Mouse (Mus musculus): ENCODE measurements at regions not wholly inside any gene's neighbourhood (a gene's known extent, or its start where the extent isn't known, plus 50 kb on each side); places are given as distances from the start of the nearest gene placed in this dataset.

DNA sequence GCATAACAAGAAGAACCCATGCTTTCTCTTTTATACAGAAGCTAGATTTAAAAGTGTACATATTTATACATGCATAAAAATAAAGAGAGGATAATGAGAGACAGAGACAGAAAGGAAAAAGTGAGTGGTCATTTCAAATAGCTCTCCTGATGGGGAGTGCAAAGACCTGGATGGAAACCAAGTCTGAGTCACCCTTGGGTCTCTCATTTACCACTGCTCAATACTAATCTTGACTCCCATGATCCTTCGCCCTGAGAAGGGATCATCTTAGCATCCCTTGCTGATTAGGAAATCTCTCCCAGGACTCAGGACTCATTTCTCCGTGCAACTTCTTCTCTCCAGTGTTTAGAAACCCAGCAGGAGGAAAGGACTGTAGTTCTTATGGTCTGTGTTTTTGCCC is 386.9 kb upstream of the Dynlrb2 start:
- Histone ChIP-seq H3K27ac (no peak overlapping the region), H3K36me3 (no peaks in the 10 kb centered on the region), H3K9me3 (replicated peaks) (no peaks in the 10 kb centered on the region), H3K4me1 (peaks cover 16% of the 10 kb centered on the region), H3K4me3 (no peak overlapping the region), H3K27me3 (ENCODE audit: low read depth, poor library complexity, severe bottlenecking) (no peaks in the 10 kb centered on the region)
- 89% methylated on average over 2 of the region's 2 CpGs for WGBS
- no peak for DNase-seq (ENCODE audit: low spot score)

DNA sequence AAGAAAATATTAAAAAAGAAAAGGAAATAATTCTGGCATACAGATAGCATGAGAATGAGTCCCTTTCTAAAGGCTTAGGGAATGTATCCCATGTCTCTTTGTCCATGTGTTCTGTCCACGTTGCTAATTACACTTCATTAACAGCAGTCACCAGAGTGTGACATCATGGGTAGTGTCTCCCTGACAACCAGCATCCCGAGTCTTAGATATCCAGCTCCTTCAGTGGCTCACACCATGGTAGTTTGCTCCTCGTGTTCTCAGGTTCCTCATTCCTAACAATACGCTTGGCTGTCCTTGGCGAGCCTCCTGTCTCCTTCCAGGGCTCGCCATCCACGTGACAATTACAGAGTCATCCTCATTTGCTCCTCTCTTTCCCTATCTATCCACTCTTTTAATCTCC is 388.1 kb upstream of the Dynlrb2 start:
- Histone ChIP-seq H3K27me3 (ENCODE audit: low read depth, poor library complexity, severe bottlenecking) (no peaks in the 10 kb centered on the region), H3K9me3 (replicated peaks) (no peaks in the 10 kb centered on the region), H3K27ac (no peak overlapping the region), H3K4me1 (peaks cover 16% of the 10 kb centered on the region), H3K4me3 (no peak overlapping the region), H3K36me3 (no peaks in the 10 kb centered on the region)
- WGBS = 78% methylated on average over 7 of the region's 7 CpGs
- no peak for DNase-seq (ENCODE audit: low spot score)

DNA sequence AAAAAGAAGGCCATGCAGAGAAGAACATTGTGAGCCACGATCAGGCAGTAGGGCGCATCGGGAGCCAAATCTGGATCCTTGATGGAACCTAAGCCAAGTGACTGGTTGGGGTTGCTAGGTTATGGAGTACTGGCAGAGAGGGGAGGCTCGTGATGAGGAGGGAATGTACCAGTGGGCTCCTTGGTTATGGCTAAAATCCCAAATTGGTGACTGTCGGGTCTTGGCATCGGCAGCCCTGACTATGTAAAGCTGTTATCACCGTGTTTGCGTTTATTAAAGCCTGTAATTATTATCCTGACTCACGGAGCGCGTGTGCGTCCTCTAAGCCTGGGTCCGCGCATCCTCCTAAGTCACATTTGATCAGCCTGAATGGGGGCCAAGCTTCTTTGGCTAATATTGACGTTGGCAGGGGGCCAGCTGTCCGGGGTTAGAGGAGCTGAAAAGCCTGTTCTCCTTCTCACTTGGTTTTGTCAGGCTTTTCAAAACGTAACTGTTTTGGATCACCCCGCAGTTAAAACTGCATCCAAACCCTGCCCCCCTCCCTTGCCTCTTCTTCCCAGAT is 388.9 kb upstream of the Dynlrb2 start:
- H3K9me3 ChIP-seq (replicated peaks) = no peaks in the 10 kb centered on the region
- no peaks in the 10 kb centered on the region for H3K36me3 ChIP-seq
- DNase-seq (ENCODE audit: low spot score) = no peak
- no peaks in the 10 kb centered on the region for H3K27me3 ChIP-seq (ENCODE audit: low read depth, poor library complexity, severe bottlenecking)
- H3K4me1 ChIP-seq = peaks cover 16% of the 10 kb centered on the region
- H3K27ac ChIP-seq = no peak overlapping the region
- 86% methylated on average over 18 of the region's 18 CpGs for WGBS
- no peak overlapping the region for H3K4me3 ChIP-seq

DNA sequence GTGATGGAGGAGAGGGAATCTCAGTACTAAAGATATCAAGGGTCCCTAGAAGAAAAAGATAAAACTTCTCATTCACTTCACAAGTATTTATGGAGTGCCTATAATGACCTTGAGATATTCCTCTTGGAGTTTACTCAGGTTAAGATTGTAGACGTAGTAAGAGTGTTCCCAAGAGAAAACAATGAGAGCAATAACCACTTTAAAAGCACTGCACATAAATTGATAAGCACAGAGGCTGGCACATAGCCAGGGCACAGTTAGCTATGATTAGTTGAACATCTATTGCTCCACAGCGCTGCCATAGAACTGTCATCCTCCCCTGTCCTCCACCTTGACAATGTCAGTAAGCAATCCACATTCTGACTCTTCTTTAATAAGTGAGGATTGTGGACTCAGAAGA is 389.8 kb upstream of the Dynlrb2 start:
- 93% methylated on average over 2 of the region's 2 CpGs for WGBS
- Histone ChIP-seq H3K27ac (no peak overlapping the region), H3K36me3 (no peaks in the 10 kb centered on the region), H3K9me3 (replicated peaks) (no peaks in the 10 kb centered on the region), H3K4me3 (no peak overlapping the region), H3K27me3 (ENCODE audit: low read depth, poor library complexity, severe bottlenecking) (no peaks in the 10 kb centered on the region), H3K4me1 (peaks cover 7% of the 10 kb centered on the region)
- no peak for DNase-seq (ENCODE audit: low spot score)

DNA sequence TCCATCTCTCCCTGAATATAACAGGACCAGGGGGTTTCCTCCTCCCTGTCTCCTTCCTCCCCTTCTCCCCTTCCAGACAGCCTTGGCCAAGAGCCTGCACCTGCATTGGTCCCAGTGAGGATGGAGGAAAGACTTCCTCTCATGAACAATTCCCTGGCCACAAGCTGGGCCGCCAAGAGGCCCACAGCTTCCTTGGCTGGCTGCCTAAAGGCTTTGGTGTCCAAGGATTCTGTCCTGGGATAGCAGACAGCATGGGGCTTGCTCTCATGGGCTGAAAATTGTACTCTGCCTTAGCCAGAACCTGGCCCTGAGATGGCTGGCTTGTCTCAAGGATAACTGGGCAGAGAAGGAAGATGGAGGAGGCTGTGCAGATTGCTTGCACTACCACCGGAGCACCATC is 390.3 kb upstream of the Dynlrb2 start:
- H3K27me3 ChIP-seq (ENCODE audit: low read depth, poor library complexity, severe bottlenecking) = no peaks in the 10 kb centered on the region
- no peak overlapping the region for H3K4me3 ChIP-seq
- H3K27ac ChIP-seq = no peak overlapping the region
- H3K36me3 ChIP-seq = no peaks in the 10 kb centered on the region
- no peak for DNase-seq (ENCODE audit: low spot score)
- no peaks in the 10 kb centered on the region for H3K9me3 ChIP-seq (replicated peaks)
- peaks cover 3% of the 10 kb centered on the region for H3K4me1 ChIP-seq
- WGBS = 91% methylated on average over 2 of the region's 2 CpGs

DNA sequence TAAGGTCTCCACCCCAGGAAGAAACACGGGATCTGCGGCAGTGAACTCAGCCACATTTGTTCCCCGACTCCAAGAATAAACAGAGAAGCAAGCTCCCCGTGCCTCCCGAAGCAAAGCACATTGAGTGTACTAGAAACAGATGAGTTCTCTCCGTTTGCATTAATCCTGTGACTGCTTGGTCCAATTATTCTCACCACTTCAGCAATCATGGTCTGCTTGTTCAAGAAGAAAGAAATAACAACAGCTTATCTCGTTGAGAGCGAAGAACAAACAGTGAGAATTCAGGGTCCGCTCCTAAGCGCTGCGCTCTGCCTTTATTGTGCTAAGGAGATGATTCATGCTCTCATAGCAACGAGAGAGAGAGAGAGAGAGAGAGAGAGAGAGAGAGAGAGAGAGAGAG is 393.6 kb upstream of the Dynlrb2 start:
- H3K4me3 ChIP-seq = no peak overlapping the region
- 81% methylated on average over 12 of the region's 12 CpGs for WGBS
- DNase-seq (ENCODE audit: low spot score) = no peak
- no peaks in the 10 kb centered on the region for H3K9me3 ChIP-seq (replicated peaks)
- no peaks in the 10 kb centered on the region for H3K27me3 ChIP-seq (ENCODE audit: low read depth, poor library complexity, severe bottlenecking)
- H3K27ac ChIP-seq = no peak overlapping the region
- no peaks in the 10 kb centered on the region for H3K36me3 ChIP-seq
- H3K4me1 ChIP-seq = no peaks in the 10 kb centered on the region

DNA sequence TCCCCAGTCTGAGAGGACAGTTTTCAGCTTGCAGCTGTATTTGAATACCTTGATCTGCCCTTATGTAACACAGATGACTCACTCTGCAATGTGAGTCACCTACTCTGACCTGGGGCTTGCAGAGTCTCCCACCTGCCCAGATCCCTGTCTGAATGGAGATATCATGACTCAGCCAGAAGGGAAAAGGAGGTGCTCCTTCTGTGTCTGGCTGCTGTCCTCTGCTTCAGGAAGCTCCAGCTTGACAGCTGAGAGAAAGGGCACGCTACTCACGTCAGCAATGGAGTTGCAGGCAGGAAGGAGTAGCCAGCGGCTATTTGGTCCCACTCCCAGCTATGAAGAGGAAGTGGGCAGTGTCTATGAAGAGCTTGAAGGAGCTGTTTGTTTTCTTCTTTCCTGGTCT is 389.1 kb upstream of the Maf start:
- H3K4me3 ChIP-seq = no peak overlapping the region
- no peaks in the 10 kb centered on the region for H3K9me3 ChIP-seq (replicated peaks)
- 71% methylated on average over 3 of the region's 3 CpGs for WGBS
- H3K36me3 ChIP-seq = no peaks in the 10 kb centered on the region
- no peaks in the 10 kb centered on the region for H3K27me3 ChIP-seq (ENCODE audit: low read depth, poor library complexity, severe bottlenecking)
- H3K27ac ChIP-seq = no peak overlapping the region
- H3K4me1 ChIP-seq = no peaks in the 10 kb centered on the region
- DNase-seq (ENCODE audit: low spot score) = no peak

DNA sequence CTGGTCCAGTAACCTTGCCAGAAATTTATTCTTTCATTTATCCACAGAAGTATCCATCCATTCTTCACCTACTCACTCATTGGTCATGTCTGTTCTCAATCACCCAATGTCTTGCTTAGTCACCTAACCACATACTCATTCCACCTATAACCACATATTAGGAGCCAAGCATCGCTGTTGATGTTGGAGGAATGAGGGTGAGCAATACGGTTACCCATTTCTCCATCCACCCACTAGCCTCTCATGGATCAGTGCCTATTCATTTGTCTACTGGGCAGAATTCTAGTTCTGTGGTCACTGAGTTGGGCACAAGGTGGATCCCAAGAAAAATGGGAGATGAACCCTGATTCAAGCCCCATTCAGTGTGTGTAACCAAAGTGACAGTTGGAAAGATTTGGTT is 375.6 kb upstream of the Maf start:
- Histone ChIP-seq H3K9me3 (replicated peaks) (no peaks in the 10 kb centered on the region), H3K36me3 (no peaks in the 10 kb centered on the region), H3K27me3 (ENCODE audit: low read depth, poor library complexity, severe bottlenecking) (no peaks in the 10 kb centered on the region), H3K4me1 (no peaks in the 10 kb centered on the region), H3K4me3 (no peak overlapping the region), H3K27ac (no peak overlapping the region)
- no peak for DNase-seq (ENCODE audit: low spot score)
- 96% methylated on average over 2 of the region's 2 CpGs for WGBS

DNA sequence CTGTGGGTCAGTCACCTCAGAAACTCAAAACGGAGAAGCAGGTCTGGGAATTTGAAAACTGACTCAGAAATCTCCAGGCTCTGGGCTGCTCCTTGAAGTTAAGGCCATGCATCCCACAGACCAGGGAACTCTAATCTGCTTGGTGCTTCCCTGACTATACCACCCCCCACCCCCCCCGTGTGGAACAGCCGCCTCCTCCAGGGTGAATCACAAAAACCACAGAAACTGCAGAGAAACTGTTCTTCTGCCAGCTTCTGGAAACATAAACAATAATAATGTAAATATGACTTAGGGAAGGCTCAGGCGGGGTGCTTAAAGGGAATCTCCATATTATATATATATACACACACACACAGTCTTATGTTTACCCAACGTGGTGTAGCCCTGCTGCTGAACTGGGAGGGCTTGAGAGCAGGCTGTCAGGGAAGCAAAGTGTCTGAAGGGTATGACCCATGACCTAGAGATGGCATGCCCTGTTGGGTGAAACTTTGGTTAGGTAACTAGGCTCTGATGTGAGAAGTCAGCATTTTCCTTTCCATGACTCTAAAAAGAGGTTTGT is 371.3 kb upstream of the Maf start:
- Histone ChIP-seq H3K27me3 (ENCODE audit: low read depth, poor library complexity, severe bottlenecking) (no peaks in the 10 kb centered on the region), H3K4me1 (no peaks in the 10 kb centered on the region), H3K36me3 (no peaks in the 10 kb centered on the region), H3K4me3 (no peak overlapping the region), H3K27ac (no peak overlapping the region), H3K9me3 (replicated peaks) (no peaks in the 10 kb centered on the region)
- 79% methylated on average over 5 of the region's 5 CpGs for WGBS
- DNase-seq (ENCODE audit: low spot score) = no peak

DNA sequence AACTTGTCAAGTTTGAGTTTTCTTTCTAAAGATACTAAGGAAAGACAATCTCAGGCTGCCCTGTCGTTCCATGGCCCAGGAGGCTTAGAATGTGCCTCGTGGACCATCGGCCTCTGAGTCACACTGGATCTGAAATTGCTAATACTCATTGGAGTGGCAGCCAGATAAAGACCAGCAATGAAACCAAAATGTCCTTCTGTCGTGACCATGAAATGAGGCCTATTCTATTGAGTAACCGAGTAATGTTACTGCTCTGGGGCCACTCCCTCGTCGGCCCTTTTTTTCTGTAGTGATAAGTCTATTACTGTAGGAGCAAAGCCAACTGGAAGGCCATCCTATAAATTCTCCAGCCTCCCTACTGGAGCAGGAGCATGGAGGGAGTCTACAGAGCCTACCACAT is 363.9 kb upstream of the Maf start:
- WGBS = 94% methylated on average over 7 of the region's 7 CpGs
- no peak for DNase-seq (ENCODE audit: low spot score)
- no peaks in the 10 kb centered on the region for H3K36me3 ChIP-seq

DNA sequence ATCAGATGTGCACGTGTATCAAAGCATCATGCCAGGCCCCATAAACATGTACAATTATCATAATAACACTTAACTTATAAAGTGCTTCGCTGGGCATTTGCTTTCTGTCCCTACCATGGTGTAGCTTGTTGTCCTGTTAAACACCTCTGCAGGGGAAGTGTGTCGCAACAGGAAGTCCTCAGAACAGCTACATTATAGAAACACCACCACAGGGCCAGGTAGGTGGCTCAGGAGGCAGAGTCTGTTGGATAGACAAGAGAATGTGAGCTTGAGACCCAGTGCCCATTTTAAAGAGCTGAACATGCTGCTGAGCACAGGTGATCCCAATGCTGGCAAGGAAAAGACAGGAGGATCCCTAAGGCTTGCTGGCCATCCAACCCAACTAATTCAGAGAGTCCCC is 361.9 kb upstream of the Maf start:
- no peak for DNase-seq (ENCODE audit: low spot score)
- Histone ChIP-seq H3K27ac (no peak overlapping the region), H3K4me3 (no peak overlapping the region), H3K4me1 (no peaks in the 10 kb centered on the region), H3K36me3 (no peaks in the 10 kb centered on the region), H3K27me3 (ENCODE audit: low read depth, poor library complexity, severe bottlenecking) (no peaks in the 10 kb centered on the region), H3K9me3 (replicated peaks) (no peaks in the 10 kb centered on the region)
- WGBS = 94% methylated on average over 3 of the region's 3 CpGs

More for the DNA sequence above, 363.9 kb upstream of the Maf start:
- Histone ChIP-seq H3K9me3 (replicated peaks) (no peaks in the 10 kb centered on the region), H3K27ac (no peak overlapping the region), H3K27me3 (ENCODE audit: low read depth, poor library complexity, severe bottlenecking) (no peaks in the 10 kb centered on the region), H3K4me1 (no peaks in the 10 kb centered on the region), H3K4me3 (no peak overlapping the region)

DNA sequence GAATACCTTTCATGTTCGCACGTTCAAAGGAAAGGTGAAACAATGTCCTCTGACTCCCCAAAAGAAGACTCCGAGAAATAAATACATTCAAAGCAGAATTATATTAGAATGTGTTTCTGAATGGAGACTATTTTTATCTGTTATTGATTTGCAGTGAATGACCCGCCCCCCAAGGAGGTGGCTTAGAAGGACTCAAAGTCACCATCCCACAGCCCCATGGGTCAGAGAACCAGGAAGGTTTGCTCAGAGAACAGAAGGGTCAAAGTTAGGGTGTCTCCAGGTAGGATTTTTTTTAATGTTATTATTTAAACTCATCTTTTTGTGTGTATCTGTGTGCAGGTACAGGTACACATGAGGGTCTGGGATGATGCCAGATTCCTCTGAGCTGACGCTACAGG is 360.4 kb upstream of the Maf start:
- DNase-seq (ENCODE audit: low spot score) = no peak
- 92% methylated on average over 5 of the region's 5 CpGs for WGBS
- Histone ChIP-seq H3K4me3 (no peak overlapping the region), H3K27me3 (ENCODE audit: low read depth, poor library complexity, severe bottlenecking) (no peaks in the 10 kb centered on the region), H3K27ac (no peak overlapping the region), H3K9me3 (replicated peaks) (no peaks in the 10 kb centered on the region), H3K4me1 (no peaks in the 10 kb centered on the region), H3K36me3 (no peaks in the 10 kb centered on the region)

DNA sequence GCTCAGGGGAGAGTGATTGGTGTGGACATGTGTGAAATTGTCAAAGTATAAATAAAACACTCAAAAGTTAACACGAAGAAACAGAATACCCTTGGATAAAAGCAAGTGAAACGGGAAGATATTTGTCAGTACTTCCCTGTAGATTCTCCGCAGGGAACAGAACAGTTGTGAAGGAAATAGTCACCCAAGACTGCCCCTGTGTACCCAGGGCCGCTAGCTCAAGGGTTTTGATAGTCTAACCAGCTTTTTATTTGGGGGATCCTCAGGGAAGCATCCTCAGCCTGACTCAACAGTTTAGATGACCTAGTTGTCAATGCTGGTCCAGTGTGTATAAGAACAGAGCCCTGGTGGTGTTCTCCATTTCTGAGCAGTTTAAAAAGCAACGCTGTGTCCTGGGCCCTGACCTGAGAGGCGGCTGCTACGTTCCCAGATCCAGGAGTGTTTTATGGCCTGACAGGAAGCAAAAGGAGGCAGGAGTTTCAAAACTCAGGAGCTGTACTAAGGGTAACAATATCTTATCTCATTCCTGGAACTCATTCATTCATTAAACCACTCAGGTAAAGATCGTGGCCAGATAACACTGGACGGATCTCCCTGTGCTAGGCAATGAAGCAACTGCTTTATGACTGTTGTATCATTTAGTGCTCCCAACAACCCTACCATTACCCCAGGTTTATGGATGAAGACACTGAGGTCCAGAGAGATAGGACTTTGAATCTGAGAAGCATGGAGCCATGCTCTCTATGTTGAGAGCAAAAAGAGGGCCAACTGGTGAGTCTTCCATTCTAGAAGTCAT is 359.8 kb upstream of the Maf start:
- Histone ChIP-seq H3K4me1 (no peaks in the 10 kb centered on the region), H3K9me3 (replicated peaks) (no peaks in the 10 kb centered on the region), H3K4me3 (no peak overlapping the region), H3K27me3 (ENCODE audit: low read depth, poor library complexity, severe bottlenecking) (no peaks in the 10 kb centered on the region), H3K36me3 (no peaks in the 10 kb centered on the region), H3K27ac (no peak overlapping the region)
- WGBS = 72% methylated on average over 9 of the region's 9 CpGs
- no peak for DNase-seq (ENCODE audit: low spot score)
